Mouse (Mus musculus) liver, embryonic 16.5 days (tissue): Measurements from ENCODE around the gene Olfr1239. TPM values are rescaled to one million over a fixed set of nuclear protein-coding genes. Genes with fewer than 3 reads are reported as not detected.

Experiments
- ATAC-seq: fragments of 200-750 bp; cut with Nextera tagmentation; 2 replicates; pipeline ENCODE4 v1.8.0; 2017; ENCODE audit warnings: low read depth, mild to moderate bottlenecking, moderate number of reproducible peaks, moderate library complexity
- H3K27ac ChIP-seq: fragments of 300-500 bp; sonication (generic); 2 replicates; pipeline ENCODE4 v1.5.1; 2014; ENCODE audit warnings: mild to moderate bottlenecking, low read length
- H3K27me3 ChIP-seq: fragments of 300-500 bp; sonication (generic); 2 replicates; pipeline ENCODE4 v1.6.1; 2014; ENCODE audit warnings: low read depth, low read length, mixed read lengths; ENCODE audit not compliant: control insufficient read depth, insufficient read depth
- H3K36me3 ChIP-seq: fragments of 300-500 bp; sonication (generic); 2 replicates; pipeline ENCODE4 v1.6.1; 2014; ENCODE audit warnings: mild to moderate bottlenecking; ENCODE audit not compliant: control insufficient read depth, insufficient read depth
- H3K4me1 ChIP-seq: fragments of 300-500 bp; sonication (generic); 2 replicates; pipeline ENCODE4 v1.6.1; 2014; ENCODE audit warnings: low read depth, low read length, mixed read lengths; ENCODE audit not compliant: control insufficient read depth
- H3K4me2 ChIP-seq: fragments of 300-500 bp; sonication (generic); 2 replicates; pipeline ENCODE4 v1.6.1; 2014; ENCODE audit warnings: low read depth, low read length, mixed read lengths
- H3K4me3 ChIP-seq: fragments of 300-500 bp; sonication (generic); 2 replicates; pipeline ENCODE4 v1.5.1; 2014; ENCODE audit warnings: low read depth, mild to moderate bottlenecking, low read length
- H3K9ac ChIP-seq: fragments of 300-500 bp; sonication (generic); 2 replicates; pipeline ENCODE4 v1.6.1; 2014; ENCODE audit warnings: low read depth, low read length
- H3K9me3 ChIP-seq: fragments of 300-500 bp; sonication (generic); replicated peaks from 2 replicates; pipeline ENCODE4 v1.6.1; 2016; ENCODE audit warnings: low read length; ENCODE audit not compliant: control insufficient read depth
- WGBS: fragments of 180-500 bp; shearing (Covaris S2); extraction: QIAGEN DNeasy Blood & Tissue Kit; methylation state at CpG from one replicate; pipeline ENCODE4 v1.1.7; 2014; ENCODE audit not compliant: insufficient replicate concordance; 5-methylcytosine and 5-hydroxymethylcytosine counted together
- polyA plus RNA-seq: library from polyadenylated mRNA; unstranded; fragments of >200 nt; fragmentation: Nextera tagmentation; extraction: Ambion mirVana; gene quantifications from 2 replicates; pipeline ENCODE4 v1.2.1, GENCODE M21; 2015

Gene Olfr1239
- polyA plus RNA-seq: not detected in 2 replicates

DNA sequence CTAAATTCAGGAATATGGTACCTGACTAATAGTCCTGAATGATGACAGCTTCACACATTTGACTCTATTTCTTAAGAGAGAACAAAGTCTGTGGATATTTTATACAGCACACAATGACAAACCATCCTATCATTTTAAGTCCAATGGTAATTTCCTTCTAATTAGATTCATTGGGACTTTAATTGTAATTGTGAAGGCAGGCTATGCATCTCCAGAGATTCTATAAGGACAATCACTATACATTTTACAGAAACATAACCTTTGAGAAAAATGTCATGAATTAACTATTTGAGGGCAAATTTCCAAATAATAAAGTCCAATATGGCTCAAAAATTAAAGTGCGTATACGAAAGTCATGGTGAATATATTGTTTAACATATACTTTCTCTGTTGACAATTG, at the start of gene Olfr1239:
TSS of gene Olfr1239 (minus strand) at position 101 of the 400 bp plus-strand sequence.
- H3K4me1 ChIP-seq: no peaks in the 10 kb centered on the region
- no peak within 1 kb of the TSS for H3K4me2 ChIP-seq
- no peaks in the 10 kb centered on the region for H3K36me3 ChIP-seq
- H3K4me3 ChIP-seq: no peak within 1 kb of the TSS
- H3K9me3 ChIP-seq: no peaks in the 10 kb centered on the region
- H3K27me3 ChIP-seq: no peaks in the 10 kb centered on the region
- ATAC-seq: no peak
- H3K9ac ChIP-seq: no peak within 1 kb of the TSS
- 88% methylated on average over 2 of the region's 2 CpGs for WGBS
- H3K27ac ChIP-seq: no peak within 1 kb of the TSS

DNA sequence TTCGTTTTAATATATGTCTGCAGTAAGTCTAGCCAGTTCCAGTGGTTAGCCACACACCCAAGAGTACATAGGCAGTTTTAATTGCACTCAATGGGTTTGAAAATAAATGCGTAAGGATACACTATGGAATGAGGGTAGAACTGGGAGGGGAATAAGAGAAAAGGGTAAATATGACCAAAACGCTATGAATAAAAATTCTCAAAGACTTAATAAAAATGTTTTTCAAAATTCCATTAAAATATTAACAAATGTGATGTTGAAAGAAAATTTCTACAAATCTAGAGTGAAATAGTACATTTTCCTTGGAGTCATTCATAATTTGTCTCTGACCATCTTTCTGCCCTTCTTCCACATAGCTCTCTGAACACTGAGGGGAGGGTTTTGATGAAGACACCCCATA, 22.7 kb upstream of the Olfr1239 start, which contains the start of gene Olfr1240:
TSS of gene Olfr1240 (minus strand) at position 101 of the 400 bp plus-strand sequence.
- H3K4me3 ChIP-seq: no peak within 1 kb of the TSS
- no peaks in the 10 kb centered on the region for H3K4me1 ChIP-seq
- 62% methylated on average over 3 of the region's 3 CpGs for WGBS
- no peak within 1 kb of the TSS for H3K9ac ChIP-seq
- H3K4me2 ChIP-seq: no peak within 1 kb of the TSS
- H3K36me3 ChIP-seq: no peaks in the 10 kb centered on the region
- no peaks in the 10 kb centered on the region for H3K9me3 ChIP-seq
- ATAC-seq: no peak
- no peak within 1 kb of the TSS for H3K27ac ChIP-seq
- no peaks in the 10 kb centered on the region for H3K27me3 ChIP-seq

DNA sequence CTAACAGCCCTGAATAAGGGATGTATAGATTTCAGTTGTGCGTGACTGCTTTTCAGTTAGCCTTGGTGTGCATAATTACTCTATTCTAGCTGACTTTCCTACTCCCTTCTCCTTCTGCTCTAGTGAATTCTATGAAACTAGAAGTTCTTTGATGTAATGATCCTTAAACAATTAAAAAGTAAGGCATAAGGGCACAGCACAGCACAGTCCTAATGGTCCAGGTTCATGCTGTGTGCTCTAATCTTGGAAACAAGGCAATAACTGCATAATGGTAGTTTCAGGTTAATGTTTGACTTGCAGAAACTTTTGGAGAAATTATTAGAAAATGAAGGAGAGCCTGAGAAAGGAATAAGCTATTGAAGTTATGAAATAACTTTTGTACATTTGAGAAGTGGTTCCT, 5.7 kb downstream of the Olfr1239 start:
- Histone ChIP-seq H3K27me3 (no peaks in the 10 kb centered on the region), H3K36me3 (no peaks in the 10 kb centered on the region), H3K9ac (no peak overlapping the region), H3K27ac (no peak overlapping the region), H3K4me1 (no peaks in the 10 kb centered on the region), H3K4me2 (no peak overlapping the region), H3K9me3 (no peaks in the 10 kb centered on the region), H3K4me3 (no peak overlapping the region)
- WGBS: 72% methylated on average over 1 of the region's 1 CpGs
- no peak for ATAC-seq

DNA sequence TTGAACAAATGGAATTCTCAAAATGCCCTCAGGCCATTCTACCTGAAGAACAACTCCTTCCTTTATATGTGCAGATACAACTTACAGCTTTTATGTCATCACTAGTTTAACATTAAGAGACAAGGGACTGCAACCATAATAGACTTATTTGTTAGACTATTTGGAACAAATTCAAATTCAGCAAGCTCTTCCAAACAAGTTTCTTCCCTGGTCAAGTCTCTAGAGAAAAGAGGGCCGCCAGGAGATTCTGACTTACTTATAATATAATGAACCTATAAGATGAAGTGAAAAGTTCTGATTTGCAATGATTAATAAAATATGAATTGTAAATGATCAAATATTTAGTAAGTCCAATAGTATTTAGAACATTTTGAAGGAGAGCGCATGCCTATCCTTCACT, 10.6 kb downstream of the Olfr1239 start, which contains the start of gene Olfr1238:
TSS of gene Olfr1238 (minus strand) at position 101 of the 400 bp plus-strand sequence.
- no peak within 1 kb of the TSS for H3K9ac ChIP-seq
- no peaks in the 10 kb centered on the region for H3K9me3 ChIP-seq
- H3K4me2 ChIP-seq: no peak within 1 kb of the TSS
- H3K4me3 ChIP-seq: no peak within 1 kb of the TSS
- H3K36me3 ChIP-seq: no peaks in the 10 kb centered on the region
- ATAC-seq: no peak
- no peaks in the 10 kb centered on the region for H3K4me1 ChIP-seq
- no peaks in the 10 kb centered on the region for H3K27me3 ChIP-seq
- WGBS: 80% methylated on average over 2 of the region's 2 CpGs
- no peak within 1 kb of the TSS for H3K27ac ChIP-seq

DNA sequence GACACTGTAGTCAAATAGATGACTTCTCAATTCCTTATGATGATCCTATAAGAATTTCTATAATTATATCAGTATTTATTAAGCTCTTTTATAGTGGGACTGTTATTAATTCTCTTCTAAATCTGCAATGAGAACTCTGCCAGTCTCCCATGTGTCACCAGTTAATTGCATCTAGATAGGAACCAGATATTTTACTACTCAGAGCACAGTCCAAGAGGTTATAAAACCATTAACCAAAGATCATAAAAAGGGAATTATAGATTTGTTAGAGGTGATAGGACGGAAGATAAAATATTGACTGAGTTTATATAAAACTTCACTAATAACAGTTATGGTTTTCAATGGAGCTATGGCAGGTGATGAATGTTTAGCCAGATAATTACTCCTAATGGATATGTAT, 19.3 kb downstream of the Olfr1239 start:
- no peak for ATAC-seq

More for the DNA sequence above, 19.3 kb downstream of the Olfr1239 start:
- H3K36me3 ChIP-seq: no peaks in the 10 kb centered on the region
- no peak overlapping the region for H3K4me3 ChIP-seq
- no peaks in the 10 kb centered on the region for H3K9me3 ChIP-seq
- H3K27ac ChIP-seq: no peak overlapping the region
- WGBS: 78% methylated on average over 1 of the region's 1 CpGs
- no peak overlapping the region for H3K4me2 ChIP-seq
- H3K4me1 ChIP-seq: no peaks in the 10 kb centered on the region
- H3K9ac ChIP-seq: no peak overlapping the region
- no peaks in the 10 kb centered on the region for H3K27me3 ChIP-seq

Other genes starting within 250 kb of the Olfr1239 start
- gene Olfr1225, start 245.7 kb downstream of the Olfr1239 start, polyA plus RNA-seq: not detected in 2 replicates
- gene Olfr1226, start 220.4 kb downstream of the Olfr1239 start, polyA plus RNA-seq: not detected in 2 replicates
- gene Olfr1228, start 166.3 kb downstream of the Olfr1239 start, polyA plus RNA-seq: not detected in 2 replicates
- not detected in 2 replicates for gene Olfr1229, start 132.4 kb downstream of the Olfr1239 start, polyA plus RNA-seq
- gene Olfr1230, start 123.1 kb downstream of the Olfr1239 start, polyA plus RNA-seq: not detected in 2 replicates
- gene Olfr1231, start 113.3 kb downstream of the Olfr1239 start, polyA plus RNA-seq: not detected in 2 replicates
- not detected in 2 replicates for gene Olfr1232, start 90.7 kb downstream of the Olfr1239 start, polyA plus RNA-seq
- not detected in 2 replicates for gene Olfr1233, start 78.0 kb downstream of the Olfr1239 start, polyA plus RNA-seq
- gene Olfr1234, start 55.5 kb downstream of the Olfr1239 start, polyA plus RNA-seq: not detected in 2 replicates
- gene Olfr1238, start 10.7 kb downstream of the Olfr1239 start, polyA plus RNA-seq: not detected in 2 replicates
- gene Olfr1240, start 22.6 kb upstream of the Olfr1239 start, polyA plus RNA-seq: not detected in 2 replicates
- not detected in 2 replicates for gene Olfr1241, start 66.7 kb upstream of the Olfr1239 start, polyA plus RNA-seq
- not detected in 2 replicates for gene Olfr1242, start 77.9 kb upstream of the Olfr1239 start, polyA plus RNA-seq
- not detected in 2 replicates for gene Olfr1243, start 111.1 kb upstream of the Olfr1239 start, polyA plus RNA-seq
- gene Olfr1245, start 158.0 kb upstream of the Olfr1239 start, polyA plus RNA-seq: not detected in 2 replicates
- gene Olfr1246, start 172.8 kb upstream of the Olfr1239 start, polyA plus RNA-seq: not detected in 2 replicates
- gene Olfr1247, start 193.7 kb upstream of the Olfr1239 start, polyA plus RNA-seq: not detected in 2 replicates
- gene Olfr1248, start 197.8 kb upstream of the Olfr1239 start, polyA plus RNA-seq: not detected in 2 replicates
- not detected in 2 replicates for gene Olfr1249, start 214.6 kb upstream of the Olfr1239 start, polyA plus RNA-seq
- not detected in 2 replicates for gene Olfr1250, start 241.1 kb upstream of the Olfr1239 start, polyA plus RNA-seq